Mouse (Mus musculus): ENCODE results near the gene R3hdm4. TPM values are rescaled to one million over a fixed set of nuclear protein-coding genes. Genes with fewer than 3 reads are reported as not detected.

Gene R3hdm4
- 100 to 1,000 TPM; 103 to 108 TPM for total RNA-seq (2023)

GRCm38 (mm10) chr10:79920958-79921535 is at the start of gene R3hdm4:
TSS of gene R3hdm4 (minus strand) at chr10:79921208.

GRCm38 (mm10) chr10:79970415-79971182 is 49.6 kb upstream of the R3hdm4 start, which contains the start of gene Grin3b:
TSS of gene Grin3b (plus strand) at chr10:79970715.

GRCm38 (mm10) chr10:79959847-79960601 is 39.0 kb upstream of the R3hdm4 start, which contains the start of gene Wdr18:
TSS of gene Wdr18 (plus strand) at chr10:79960152.

GRCm38 (mm10) chr10:79926491-79927323 is 5.7 kb upstream of the R3hdm4 start, which contains the start of gene Arid3a:
TSS of gene Arid3a (plus strand) at chr10:79927043.

GRCm38 (mm10) chr10:79916808-79917531 is 4.0 kb downstream of the R3hdm4 start, which contains the start of gene Kiss1r:
TSS of gene Kiss1r (plus strand) at chr10:79916971.

GRCm38 (mm10) chr10:79910556-79910955 is 10.5 kb downstream of the R3hdm4 start, which contains the start of gene Gm26602:
TSS of gene Gm26602 (plus strand) at chr10:79910856.

GRCm38 (mm10) chr10:79908167-79909091 is 12.6 kb downstream of the R3hdm4 start, which contains the start of gene Med16:
TSS of gene Med16 (minus strand) at chr10:79908923.

GRCm38 (mm10) chr10:79890670-79891069 is 30.3 kb downstream of the R3hdm4 start, which contains the start of gene Cfd:
TSS of gene Cfd (plus strand) at chr10:79890853.

GRCm38 (mm10) chr10:79886054-79886453 is 35.0 kb downstream of the R3hdm4 start, which contains the start of gene Elane:
TSS of gene Elane (plus strand) at chr10:79886247.

GRCm38 (mm10) chr10:79874290-79874862 is 46.6 kb downstream of the R3hdm4 start, which contains the start of the genes Prtn3 and Plppr3:
TSS of gene Prtn3 (plus strand) at chr10:79874476.
TSS of gene Plppr3 (minus strand) at chr10:79874634.

Other genes with a start within 250 kb of the R3hdm4 start
- 10 to 100 TPM; 64.7 to 68.6 TPM for gene Cdc34, start 239.0 kb downstream of the R3hdm4 start, total RNA-seq (2023)
- gene Gzmm, start 232.2 kb downstream of the R3hdm4 start, total RNA-seq (2023) = 1 to 10 TPM; 2.3 to 2.7 TPM
- gene Bsg, start 216.7 kb downstream of the R3hdm4 start, total RNA-seq (2023) = 100 to 1,000 TPM; 153 to 156 TPM
- gene Hcn2, start 204.6 kb downstream of the R3hdm4 start, total RNA-seq (2023) = under 1 TPM in 1 of 2 experiments, not detected in 1; 0.16 TPM
- gene Polrmt, start 174.6 kb downstream of the R3hdm4 start, total RNA-seq (2023) = 10 to 100 TPM; 29.0 to 32.2 TPM
- not detected for gene Fgf22, start 166.1 kb downstream of the R3hdm4 start, total RNA-seq (2023)
- 10 to 100 TPM; 42.3 to 43.1 TPM for gene Rnf126, start 154.3 kb downstream of the R3hdm4 start, total RNA-seq (2023)
- gene Fstl3, start 143.9 kb downstream of the R3hdm4 start, total RNA-seq (2023) = 1 to 10 TPM; 1.2 to 2.2 TPM
- gene Prss57, start 130.2 kb downstream of the R3hdm4 start, total RNA-seq (2023) = not detected
- gene Palm, start 127.6 kb downstream of the R3hdm4 start, total RNA-seq (2023) = 10 to 100 TPM; 70.2 to 73.6 TPM
- gene Misp, start 100.2 kb downstream of the R3hdm4 start, total RNA-seq (2023) = under 1 TPM in 1 of 2 experiments, not detected in 1; 0.49 TPM
- 100 to 1,000 TPM; 308 to 311 TPM for gene Ptbp1, start 66.8 kb downstream of the R3hdm4 start, total RNA-seq (2023)
- 10 to 100 TPM in 1 of 2 experiments, 1 to 10 TPM in 1; 4.9 to 13.3 TPM for gene Prtn3, start 46.7 kb downstream of the R3hdm4 start, total RNA-seq (2023)
- 1 to 10 TPM; 1.5 to 5.6 TPM for gene Plppr3, start 46.6 kb downstream of the R3hdm4 start, total RNA-seq (2023)
- 1 to 10 TPM; 1.4 to 1.7 TPM for gene Elane, start 35.0 kb downstream of the R3hdm4 start, total RNA-seq (2023)
- not detected for gene Cfd, start 30.4 kb downstream of the R3hdm4 start, total RNA-seq (2023)
- 10 to 100 TPM; 33.8 to 45.6 TPM for gene Med16, start 12.3 kb downstream of the R3hdm4 start, total RNA-seq (2023)
- gene Gm26602, start 10.4 kb downstream of the R3hdm4 start, total RNA-seq (2023) = not detected
- gene Kiss1r, start 4.2 kb downstream of the R3hdm4 start, total RNA-seq (2023) = 1 to 10 TPM; 1.1 to 1.5 TPM
- gene Arid3a, start 5.8 kb upstream of the R3hdm4 start, total RNA-seq (2023) = 10 to 100 TPM; 72.0 to 93.0 TPM
- gene Wdr18, start 38.9 kb upstream of the R3hdm4 start, total RNA-seq (2023) = 10 to 100 TPM; 14.9 to 15.3 TPM
- gene Grin3b, start 49.5 kb upstream of the R3hdm4 start, total RNA-seq (2023) = not detected
- 100 to 1,000 TPM; 159 to 170 TPM for gene Tmem259, start 63.1 kb upstream of the R3hdm4 start, total RNA-seq (2023)
- 100 to 1,000 TPM; 264 to 285 TPM for gene Cnn2, start 67.4 kb upstream of the R3hdm4 start, total RNA-seq (2023)
- 100 to 1,000 TPM; 123 to 126 TPM for gene Abca7, start 75.3 kb upstream of the R3hdm4 start, total RNA-seq (2023)
- gene Arhgap45, start 95.4 kb upstream of the R3hdm4 start, total RNA-seq (2023) = 100 to 1,000 TPM; 445 to 469 TPM
- gene Polr2e, start 118.6 kb upstream of the R3hdm4 start, total RNA-seq (2023) = 10 to 100 TPM; 70.3 to 88.5 TPM
- gene Gpx4, start 126.0 kb upstream of the R3hdm4 start, total RNA-seq (2023) = 100 to 1,000 TPM; 295 to 325 TPM
- gene Sbno2, start 184.4 kb upstream of the R3hdm4 start, total RNA-seq (2023) = 100 to 1,000 TPM; 221 to 224 TPM
- gene Stk11, start 194.6 kb upstream of the R3hdm4 start, total RNA-seq (2023) = 100 to 1,000 TPM; 122 to 129 TPM
- gene Atp5d, start 217.4 kb upstream of the R3hdm4 start, total RNA-seq (2023) = 100 to 1,000 TPM; 165 to 182 TPM
- 1 to 10 TPM; 3.7 to 4.5 TPM for gene Cbarp, start 219.6 kb upstream of the R3hdm4 start, total RNA-seq (2023)
- gene Midn, start 227.1 kb upstream of the R3hdm4 start, total RNA-seq (2023) = 100 to 1,000 TPM; 150 to 162 TPM
- 10 to 100 TPM; 46.0 to 76.6 TPM for gene Cirbp, start 244.8 kb upstream of the R3hdm4 start, total RNA-seq (2023)

All from monocyte, adult 59 days (primary cell).